26 mouse cellular contexts compared by ENCODE assay signal in genomic region chr1:90808930-90809329, GRCm38 (mm10).
"Had no signal": no experiment of that assay in that cellular context is flagged by ENCODE, and none has a peak within 500 bp of the region (broad histone marks: within the 10 kb centered on the region; RNA-seq: fewer than 3 reads in every experiment).

No protein-coding gene starts in this region.

- H3K4me3 ChIP-seq: heart, adult 2 months; heart, embryonic 13.5 days; heart, embryonic 15.5 days; hindbrain, embryonic 13.5 days; hindbrain, embryonic 15.5 days; kidney, embryonic 15.5 days; limb, embryonic 13.5 days; limb, embryonic 15.5 days had no signal

- H3K9me3 ChIP-seq: heart, embryonic 13.5 days; heart, embryonic 15.5 days; hindbrain, embryonic 13.5 days; hindbrain, embryonic 15.5 days; kidney, embryonic 15.5 days; limb, embryonic 13.5 days; limb, embryonic 15.5 days had no signal

- H3K4me2 ChIP-seq: heart, embryonic 11.5 days; heart, embryonic 13.5 days; heart, embryonic 15.5 days; hindbrain, embryonic 13.5 days; hindbrain, embryonic 15.5 days; kidney, embryonic 15.5 days; limb, embryonic 13.5 days; limb, embryonic 15.5 days had no signal

- DNase-seq: forebrain, postnatal 0 days; gastrocnemius, postnatal 14 days; gastrocnemius, postnatal 36 days; heart, adult 11 months; heart, adult 2 months; heart, postnatal 14 days; heart, postnatal 36 days; kidney, adult 11 months; kidney, adult 2 months; kidney, adult 9 months; kidney, postnatal 14 days; kidney, postnatal 36 days; layer of hippocampus, adult 9-11 months; layer of hippocampus, postnatal 36 days; left cerebral cortex, postnatal 4 days had no signal

- H3K4me1 ChIP-seq: heart, embryonic 15.5 days; hindbrain, embryonic 13.5 days; hindbrain, embryonic 15.5 days; limb, embryonic 13.5 days; limb, embryonic 15.5 days had no signal

- H3K36me3 ChIP-seq: hindbrain, embryonic 13.5 days; hindbrain, embryonic 15.5 days had no signal

- ATAC-seq: forebrain, postnatal 0 days; hindbrain, postnatal 0 days; intestine, embryonic 16.5 days had no signal

- H3K27ac ChIP-seq: heart, adult 2 months; heart, embryonic 13.5 days; heart, embryonic 15.5 days; hindbrain, embryonic 13.5 days; hindbrain, embryonic 15.5 days; hindbrain, postnatal 0 days; kidney, embryonic 15.5 days; kidney, postnatal 0 days; limb, embryonic 13.5 days; limb, embryonic 15.5 days had no signal

- H3K9ac ChIP-seq: forebrain, postnatal 0 days; heart, embryonic 13.5 days; heart, embryonic 15.5 days; hindbrain, embryonic 13.5 days; hindbrain, embryonic 15.5 days; kidney, embryonic 15.5 days; limb, embryonic 13.5 days; limb, embryonic 15.5 days had no signal

- H3K27me3 ChIP-seq: hindbrain, embryonic 13.5 days; hindbrain, embryonic 15.5 days; kidney, embryonic 15.5 days; limb, embryonic 13.5 days; limb, embryonic 15.5 days had no signal
